Mouse (Mus musculus): ENCODE measurements around the gene Abraxas1. TPM values are rescaled to one million over a fixed set of nuclear protein-coding genes. Genes with fewer than 3 reads are reported as not detected.

Gene Abraxas1
- total and polyA plus RNA-seq, 3 experiments = 14.2 to 26.4 TPM; not detected in 1

DNA sequence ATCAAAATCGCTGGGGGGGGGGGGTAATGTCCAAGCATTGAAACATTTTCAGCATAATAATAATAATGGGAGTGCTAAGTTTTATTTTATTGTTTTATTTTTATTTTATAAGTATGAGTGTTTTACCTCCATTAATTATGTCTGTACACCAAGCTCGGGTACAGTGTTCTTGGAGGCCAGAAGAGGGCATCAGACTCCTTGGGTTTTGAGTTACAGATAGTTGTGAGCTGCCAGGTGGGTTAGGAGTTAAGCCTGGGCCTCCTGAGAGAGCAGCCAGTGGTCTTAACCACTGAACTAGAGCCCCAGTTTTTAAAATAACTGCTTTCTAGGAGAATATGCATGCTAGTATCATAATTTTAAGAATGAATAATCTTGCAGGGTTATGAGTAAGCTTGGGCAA, 5.2 kb upstream of the Abraxas1 start (continued):
- no peak for TF ChIP-seq MXI1 (IDR thresholded peaks at IDR 0.05; ENCODE audit: low read depth, low read length)
- TF ChIP-seq MAFK (IDR thresholded peaks at IDR 0.05; ENCODE audit: borderline replicate concordance, low read depth, low read length) = no peak

DNA sequence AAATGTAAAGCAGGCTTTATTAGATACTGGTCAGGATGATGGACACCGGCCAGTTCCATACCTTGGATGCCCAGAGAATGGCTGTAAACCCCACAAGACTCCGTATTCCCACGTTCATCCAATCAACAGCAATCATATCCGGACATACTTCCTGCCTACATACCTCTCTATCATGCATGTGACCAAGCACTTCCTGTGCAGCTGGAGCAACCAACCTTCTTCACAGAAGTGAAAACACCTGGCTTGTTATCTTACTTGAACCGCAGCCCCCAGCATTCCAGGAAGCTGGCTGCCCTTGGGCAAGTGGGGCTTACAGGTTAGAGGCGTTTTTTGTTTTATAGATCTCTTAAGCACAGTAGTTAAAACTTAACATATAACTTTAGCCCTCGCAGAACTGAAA, 2.1 kb upstream of the Abraxas1 start:
- no peak overlapping the region for H3K9ac ChIP-seq (ENCODE audit: control insufficient read depth, low read depth, low read length, poor library complexity, severe bottlenecking)
- no peaks in the 10 kb centered on the region for H3K27me3 ChIP-seq (ENCODE audit: control insufficient read depth in 1 of 2, insufficient read depth in 2 of 2, low read length in 2 of 2)
- DNase-seq (ENCODE audit: low read depth, low spot score) = no peak
- no peak overlapping the region for H3K4me3 ChIP-seq (ENCODE audit: control insufficient read depth in 1 of 2, insufficient read depth in 1 of 2, low read depth in 2 of 2, low read length in 2 of 2)
- H3K9me3 ChIP-seq (replicated peaks; ENCODE audit: insufficient read depth, low read length) = no peaks in the 10 kb centered on the region
- H3K36me3 ChIP-seq (ENCODE audit: control insufficient read depth in 1 of 2, insufficient read depth in 2 of 2, low read length in 2 of 2) = peaks cover 2 to 12% of the 10 kb centered on the region in 2 experiments; a peak in 3 of 4 replicates
- TF ChIP-seq MYB (IDR thresholded peaks at IDR 0.05; ENCODE audit: low read depth, low read length) (no peak), TAL1 (IDR thresholded peaks at IDR 0.05; ENCODE audit: low read length) (no peak), RAD21 (IDR thresholded peaks at IDR 0.05; ENCODE audit: low read depth, low read length) (no peak), UBTF (IDR thresholded peaks at IDR 0.05; ENCODE audit: borderline replicate concordance, insufficient read depth, low read depth, low read length) (no peak), HCFC1 (IDR thresholded peaks at IDR 0.05; ENCODE audit: low read depth, low read length) (no peak), KAT2A (conservative IDR thresholded peaks at IDR 0.05; ENCODE audit: low read depth, low read length) (no peak), MAFK (IDR thresholded peaks at IDR 0.05; ENCODE audit: borderline replicate concordance, low read depth, low read length) (no peak), TCF12 (IDR thresholded peaks at IDR 0.05; ENCODE audit: low read depth, low read length) (0 out of 2 replicates have a peak, but pooled peaks have one; percentile 32), EP300 (IDR thresholded peaks at IDR 0.05; ENCODE audit: low read depth in 1 of 2, low read length in 2 of 2) (no peak), NELFE (IDR thresholded peaks at IDR 0.05; ENCODE audit: low read depth, low read length) (no peak), USF1 (IDR thresholded peaks at IDR 0.05; ENCODE audit: low read depth, low read length) (peak; percentile 36; the same call in 1 of the 2 replicates), MYC (IDR thresholded peaks at IDR 0.05; ENCODE audit: low read depth, low read length) (no peak)
- H3K27ac ChIP-seq (ENCODE audit: control insufficient read depth, low read depth, low read length) = no peak overlapping the region
- H3K79me2 ChIP-seq (ENCODE audit: control insufficient read depth, insufficient read depth, low read length, poor library complexity) = peaks cover 12% of the 10 kb centered on the region
- H3K4me1 ChIP-seq (ENCODE audit: control insufficient read depth in 1 of 2, insufficient read depth in 2 of 2, low read length in 2 of 2) = peaks cover 0 to 3% of the 10 kb centered on the region in 2 experiments; a peak in 1 of 4 replicates

DNA sequence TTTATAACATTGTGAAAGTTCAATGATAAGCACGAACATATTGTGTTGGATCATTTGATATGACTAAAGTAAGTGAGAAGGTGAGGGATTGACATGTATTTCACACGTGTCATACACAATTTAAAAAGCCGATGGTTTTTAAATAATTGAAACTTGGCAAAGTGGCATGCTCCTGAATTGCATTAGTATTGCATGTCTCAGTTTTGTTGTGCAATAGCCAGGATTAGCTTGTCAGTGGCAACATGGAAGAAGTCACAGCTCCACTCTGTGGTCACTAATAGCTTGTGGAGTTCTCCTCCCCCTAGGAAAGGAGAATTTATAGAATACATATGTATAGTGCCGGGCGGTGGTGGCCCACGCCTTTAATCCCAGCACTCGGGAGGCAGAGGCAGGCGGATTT, 610 bp upstream of the Abraxas1 start:
- Histone ChIP-seq H3K27ac (ENCODE audit: control insufficient read depth, low read depth, low read length) (no peak overlapping the region; the same call in 1 of the 2 replicates), H3K9me3 (replicated peaks; ENCODE audit: insufficient read depth, low read length) (no peaks in the 10 kb centered on the region), H3K9ac (ENCODE audit: control insufficient read depth, low read depth, low read length, poor library complexity, severe bottlenecking) (peak overlapping the region; percentile 100), H3K4me3 (ENCODE audit: control insufficient read depth in 1 of 2, insufficient read depth in 1 of 2, low read depth in 2 of 2, low read length in 2 of 2) (peak overlapping the region in 1 of 2 experiments; percentile 92; a peak in 3 of 4 replicates), H3K36me3 (ENCODE audit: control insufficient read depth in 1 of 2, insufficient read depth in 2 of 2, low read length in 2 of 2) (peaks cover 6 to 12% of the 10 kb centered on the region in 2 experiments), H3K79me2 (ENCODE audit: control insufficient read depth, insufficient read depth, low read length, poor library complexity) (peaks cover 12% of the 10 kb centered on the region), H3K4me1 (ENCODE audit: control insufficient read depth in 1 of 2, insufficient read depth in 2 of 2, low read length in 2 of 2) (peaks cover 0 to 3% of the 10 kb centered on the region in 2 experiments; a peak in 1 of 4 replicates), H3K27me3 (ENCODE audit: control insufficient read depth in 1 of 2, insufficient read depth in 2 of 2, low read length in 2 of 2) (no peaks in the 10 kb centered on the region)
- DNase-seq (ENCODE audit: low read depth, low spot score) = peak; percentile 67
- TF ChIP-seq TCF12 (IDR thresholded peaks at IDR 0.05; ENCODE audit: low read depth, low read length) (peak; percentile 29; the same call in 1 of the 2 replicates), ETS1 (IDR thresholded peaks at IDR 0.05; ENCODE audit: low read depth, low read length) (0 out of 2 replicates have a peak, but pooled peaks have one; percentile 6), MXI1 (IDR thresholded peaks at IDR 0.05; ENCODE audit: low read depth, low read length) (peak; percentile 88; the same call in 1 of the 2 replicates), SIN3A (IDR thresholded peaks at IDR 0.05; ENCODE audit: low read length) (no peak), USF2 (IDR thresholded peaks at IDR 0.05; ENCODE audit: borderline replicate concordance in 1 of 2, insufficient read depth in 1 of 2, low read depth in 1 of 2, low read length in 2 of 2) (no peak), CTCF (IDR thresholded peaks at IDR 0.05 in 2 of 3, conservative IDR thresholded peaks at IDR 0.05 in 1 of 3; ENCODE audit: control insufficient read depth in 1 of 3, insufficient read depth in 1 of 3, low read depth in 2 of 3, low read length in 3 of 3, poor library complexity in 1 of 3, severe bottlenecking in 1 of 3) (peak in 1 of 3 experiments; percentile 23; a peak in 2 of 6 replicates), BHLHE40 (IDR thresholded peaks at IDR 0.05; ENCODE audit: borderline replicate concordance, low read depth, low read length) (no peak), POLR2AphosphoS2 (IDR thresholded peaks at IDR 0.05; ENCODE audit: low read length) (no peak), EP300 (IDR thresholded peaks at IDR 0.05; ENCODE audit: low read depth in 1 of 2, low read length in 2 of 2) (0 out of 4 replicates have a peak, but pooled peaks of 1 of the 2 experiments have one; percentile 21), KAT2A (conservative IDR thresholded peaks at IDR 0.05; ENCODE audit: low read depth, low read length) (peak; percentile 40; the same call in 1 of the 2 replicates)
